Mouse (Mus musculus): ENCODE measurements at regions not wholly inside any gene's neighbourhood (a gene's known extent, or its start where the extent isn't known, plus 50 kb on each side); places are given as distances from the start of the nearest gene placed in this dataset.
A peak's percentile ranks its signal among the peaks of the same experiment; 100 is the strongest.

GRCm38 (mm10) chr5:81878563-81878962, 858.6 kb downstream of the Adgrl3 start:
- no peak for ATAC-seq (ENCODE audit: insufficient number of reproducible peaks, low FRiP score, low TSS enrichment, low read depth)
- Histone ChIP-seq H3K27ac (no peak overlapping the region), H3K9ac (no peak overlapping the region), H3K27me3 (no peaks in the 10 kb centered on the region), H3K36me3 (no peaks in the 10 kb centered on the region), H3K4me3 (no peak overlapping the region), H3K9me3 (no peaks in the 10 kb centered on the region), H3K4me1 (no peaks in the 10 kb centered on the region), H3K4me2 (no peak overlapping the region)
- WGBS: 59% methylated on average over 3 of the region's 3 CpGs

- H3K4me2 ChIP-seq: no peak overlapping the region
- no peak for ATAC-seq (ENCODE audit: insufficient number of reproducible peaks, low FRiP score, low TSS enrichment, low read depth)
- 51% methylated on average over 6 of the region's 6 CpGs for WGBS
- no peak overlapping the region for H3K9ac ChIP-seq
- no peaks in the 10 kb centered on the region for H3K27me3 ChIP-seq
- no peak overlapping the region for H3K4me3 ChIP-seq
- H3K27ac ChIP-seq: no peak overlapping the region
- H3K4me1 ChIP-seq: no peaks in the 10 kb centered on the region
- H3K9me3 ChIP-seq: no peaks in the 10 kb centered on the region
- no peaks in the 10 kb centered on the region for H3K36me3 ChIP-seq
Measured at GRCm38 (mm10) chr5:81893358-81893757, 873.4 kb downstream of the Adgrl3 start.

GRCm38 (mm10) chr5:81909368-81909767, 889.4 kb downstream of the Adgrl3 start:
- Histone ChIP-seq H3K9me3 (no peaks in the 10 kb centered on the region), H3K4me2 (no peak overlapping the region), H3K9ac (no peak overlapping the region), H3K4me1 (no peaks in the 10 kb centered on the region), H3K27ac (no peak overlapping the region), H3K36me3 (no peaks in the 10 kb centered on the region), H3K4me3 (no peak overlapping the region), H3K27me3 (no peaks in the 10 kb centered on the region)
- ATAC-seq (ENCODE audit: insufficient number of reproducible peaks, low FRiP score, low TSS enrichment, low read depth): no peak
- WGBS: 56% methylated on average over 6 of the region's 6 CpGs

DNA sequence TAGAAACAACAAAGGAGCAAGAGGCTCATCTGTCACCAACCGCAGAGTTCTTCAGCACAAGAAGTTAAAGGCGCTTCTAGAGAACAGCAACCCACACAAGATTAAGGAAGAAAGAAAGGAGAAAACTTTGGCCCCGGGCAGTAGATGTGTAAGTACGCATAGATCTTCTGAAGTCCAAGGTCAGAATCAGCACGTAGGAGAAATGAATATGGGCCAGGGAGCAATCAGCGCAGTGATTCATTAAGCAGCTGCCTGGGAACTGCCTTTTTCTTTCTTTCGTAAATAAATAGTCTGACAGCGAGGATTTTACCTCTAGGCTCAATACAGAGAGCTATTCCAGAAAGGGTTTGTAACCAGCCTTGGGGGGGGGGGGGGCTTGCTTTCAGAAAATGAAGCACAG, 890.0 kb downstream of the Adgrl3 start:
- ATAC-seq (ENCODE audit: insufficient number of reproducible peaks, low FRiP score, low TSS enrichment, low read depth): no peak
- WGBS: 58% methylated on average over 8 of the region's 8 CpGs
- Histone ChIP-seq H3K4me3 (no peak overlapping the region), H3K4me2 (no peak overlapping the region), H3K9me3 (no peaks in the 10 kb centered on the region), H3K27ac (no peak overlapping the region), H3K9ac (no peak overlapping the region), H3K36me3 (no peaks in the 10 kb centered on the region), H3K27me3 (no peaks in the 10 kb centered on the region), H3K4me1 (no peaks in the 10 kb centered on the region)

DNA sequence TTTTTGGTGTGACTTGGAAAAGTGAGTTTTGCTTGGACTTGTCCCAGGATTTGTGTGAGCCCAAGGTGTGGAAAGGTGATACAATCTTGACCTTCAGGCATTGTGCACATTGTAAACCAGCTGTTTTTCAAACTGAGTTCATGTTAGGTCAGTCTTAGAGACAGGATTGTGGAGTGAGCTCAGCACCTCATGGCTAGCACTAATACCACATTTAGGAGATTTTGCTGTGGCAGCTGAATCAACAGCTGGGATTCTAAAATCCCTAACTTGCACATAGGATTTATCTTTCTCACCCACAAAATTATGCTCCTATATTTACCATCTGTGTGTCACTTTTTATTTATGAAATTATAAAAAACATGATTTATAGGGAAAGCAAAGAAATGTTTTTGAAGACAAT, 896.7 kb downstream of the Adgrl3 start:
- H3K4me1 ChIP-seq: no peaks in the 10 kb centered on the region

DNA sequence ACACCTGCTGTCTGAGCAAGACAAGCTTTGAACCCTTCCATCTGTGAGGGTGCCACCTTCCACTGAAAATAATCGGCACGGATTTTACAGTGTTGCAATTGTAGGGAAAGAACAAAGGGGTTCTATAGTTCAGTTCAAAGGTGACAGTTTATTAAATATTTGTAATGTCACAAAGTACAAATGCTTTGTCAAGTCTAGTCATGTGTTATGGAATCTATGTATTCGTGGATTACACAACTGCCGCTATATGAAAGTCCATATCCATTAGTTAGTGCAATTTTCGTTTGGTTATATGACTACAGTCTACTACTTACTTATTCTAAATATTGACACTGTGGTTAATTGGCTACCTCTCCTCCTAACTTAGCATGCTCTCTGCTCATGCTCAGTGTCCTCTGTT, 920.9 kb downstream of the Adgrl3 start:
- Histone ChIP-seq H3K27ac (no peak overlapping the region), H3K27me3 (no peaks in the 10 kb centered on the region), H3K4me1 (no peaks in the 10 kb centered on the region), H3K9me3 (no peaks in the 10 kb centered on the region), H3K4me2 (no peak overlapping the region), H3K4me3 (no peak overlapping the region), H3K36me3 (no peaks in the 10 kb centered on the region), H3K9ac (no peak overlapping the region)
- 86% methylated on average over 5 of the region's 5 CpGs for WGBS
- no peak for ATAC-seq (ENCODE audit: insufficient number of reproducible peaks, low FRiP score, low TSS enrichment, low read depth)

More for the DNA sequence above, 896.7 kb downstream of the Adgrl3 start:
- Histone ChIP-seq H3K27me3 (no peaks in the 10 kb centered on the region), H3K4me3 (no peak overlapping the region), H3K9ac (no peak overlapping the region), H3K9me3 (no peaks in the 10 kb centered on the region), H3K4me2 (no peak overlapping the region), H3K36me3 (no peaks in the 10 kb centered on the region), H3K27ac (no peak overlapping the region)
- no peak for ATAC-seq (ENCODE audit: insufficient number of reproducible peaks, low FRiP score, low TSS enrichment, low read depth)

DNA sequence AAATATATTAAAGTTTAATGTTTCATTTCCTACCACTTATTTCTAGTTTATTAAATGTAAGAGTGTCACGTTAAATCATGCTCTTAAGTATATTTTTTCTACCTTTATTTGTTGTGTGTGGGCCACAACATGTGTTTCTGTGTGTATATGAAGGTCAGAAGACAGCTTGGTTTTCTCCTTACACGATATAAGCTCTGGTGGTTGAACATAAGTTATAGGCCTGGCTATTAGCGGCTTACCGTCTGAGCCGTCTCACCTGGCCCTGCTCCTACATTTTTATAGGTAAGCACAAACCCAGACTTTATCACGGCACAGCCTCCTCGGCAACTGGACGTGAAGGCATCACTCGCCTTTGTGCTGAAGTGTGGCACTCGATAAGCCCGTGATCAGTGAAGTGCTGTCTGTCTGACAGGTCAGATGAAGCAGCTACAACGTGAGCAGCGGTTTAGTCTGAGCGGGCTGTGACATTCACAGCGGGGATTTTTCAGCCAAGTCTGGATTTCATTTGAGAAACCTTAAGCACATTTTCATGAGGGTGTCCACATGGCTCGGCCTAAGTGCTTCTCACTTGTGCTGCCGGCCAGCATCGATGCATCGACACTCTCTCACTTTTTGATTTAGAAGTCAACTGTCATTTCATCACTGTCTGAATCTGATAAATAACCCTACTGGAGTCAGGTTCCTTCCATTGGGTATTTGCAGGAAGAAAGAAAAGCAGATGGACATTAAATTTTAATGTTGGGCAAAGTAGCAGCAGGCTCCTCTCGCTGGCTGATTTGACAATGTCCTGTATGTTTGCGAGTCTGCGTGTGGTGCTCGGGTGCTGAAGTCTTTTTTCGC, 950.0 kb downstream of the Adgrl3 start:
- no peak overlapping the region for H3K27ac ChIP-seq
- 45% methylated on average over 24 of the region's 24 CpGs for WGBS
- 0 out of 2 replicates have a peak overlapping the region, but pooled peaks have one; percentile 22 for H3K4me2 ChIP-seq

GRCm38 (mm10) chr5:81970525-81971011, 950.6 kb downstream of the Adgrl3 start:
- H3K4me2 ChIP-seq: no peak overlapping the region
- H3K9ac ChIP-seq: no peak overlapping the region
- 74% methylated on average over 8 of the region's 8 CpGs for WGBS
- H3K36me3 ChIP-seq: no peaks in the 10 kb centered on the region
- H3K27me3 ChIP-seq: no peaks in the 10 kb centered on the region
- H3K27ac ChIP-seq: no peak overlapping the region
- ATAC-seq (ENCODE audit: insufficient number of reproducible peaks, low FRiP score, low TSS enrichment, low read depth): no peak
- no peak overlapping the region for H3K4me3 ChIP-seq
- 0 out of 2 replicates have a peak, but pooled peaks cover 4% of the 10 kb centered on the region for H3K4me1 ChIP-seq
- H3K9me3 ChIP-seq: no peaks in the 10 kb centered on the region

More for the DNA sequence above, 950.0 kb downstream of the Adgrl3 start:
- no peak overlapping the region for H3K4me3 ChIP-seq
- 0 out of 2 replicates have a peak, but pooled peaks cover 4% of the 10 kb centered on the region for H3K4me1 ChIP-seq
- no peak overlapping the region for H3K9ac ChIP-seq
- H3K27me3 ChIP-seq: no peaks in the 10 kb centered on the region
- H3K36me3 ChIP-seq: no peaks in the 10 kb centered on the region
- no peak for ATAC-seq (ENCODE audit: insufficient number of reproducible peaks, low FRiP score, low TSS enrichment, low read depth)
- H3K9me3 ChIP-seq: no peaks in the 10 kb centered on the region

DNA sequence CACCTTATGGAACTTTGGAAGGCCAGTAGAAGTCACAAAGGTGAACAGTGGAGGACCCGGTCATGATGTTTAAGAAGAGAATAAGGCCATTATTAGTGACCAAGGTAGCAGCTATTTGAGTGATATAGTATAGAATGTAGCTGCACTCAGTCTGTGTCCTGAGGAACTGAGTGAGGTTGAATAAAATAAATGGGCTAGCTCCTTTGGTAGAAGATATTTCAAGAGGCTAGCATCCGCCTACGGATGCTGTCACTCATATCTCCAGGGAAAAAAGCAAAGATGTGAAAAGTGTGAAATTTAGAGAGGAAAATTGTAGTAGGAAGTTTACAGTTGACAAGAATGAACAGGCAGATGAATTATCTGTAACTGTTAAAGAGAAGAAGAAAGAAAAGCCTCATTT, 956.6 kb downstream of the Adgrl3 start:
- H3K4me3 ChIP-seq: no peak overlapping the region
- no peaks in the 10 kb centered on the region for H3K27me3 ChIP-seq
- H3K36me3 ChIP-seq: no peaks in the 10 kb centered on the region
- no peak overlapping the region for H3K9ac ChIP-seq
- no peak overlapping the region for H3K4me2 ChIP-seq
- no peaks in the 10 kb centered on the region for H3K9me3 ChIP-seq
- WGBS: 94% methylated on average over 3 of the region's 3 CpGs
- no peak for ATAC-seq (ENCODE audit: insufficient number of reproducible peaks, low FRiP score, low TSS enrichment, low read depth)
- H3K27ac ChIP-seq: no peak overlapping the region
- H3K4me1 ChIP-seq: no peaks in the 10 kb centered on the region

GRCm38 (mm10) chr5:81983351-81983750, 963.4 kb downstream of the Adgrl3 start:
- no peaks in the 10 kb centered on the region for H3K4me1 ChIP-seq
- no peak for ATAC-seq (ENCODE audit: insufficient number of reproducible peaks, low FRiP score, low TSS enrichment, low read depth)
- H3K4me2 ChIP-seq: no peak overlapping the region
- H3K4me3 ChIP-seq: no peak overlapping the region
- no peak overlapping the region for H3K27ac ChIP-seq
- no peak overlapping the region for H3K9ac ChIP-seq
- WGBS: 83% methylated on average over 4 of the region's 4 CpGs
- H3K36me3 ChIP-seq: no peaks in the 10 kb centered on the region
- H3K27me3 ChIP-seq: no peaks in the 10 kb centered on the region
- no peaks in the 10 kb centered on the region for H3K9me3 ChIP-seq

DNA sequence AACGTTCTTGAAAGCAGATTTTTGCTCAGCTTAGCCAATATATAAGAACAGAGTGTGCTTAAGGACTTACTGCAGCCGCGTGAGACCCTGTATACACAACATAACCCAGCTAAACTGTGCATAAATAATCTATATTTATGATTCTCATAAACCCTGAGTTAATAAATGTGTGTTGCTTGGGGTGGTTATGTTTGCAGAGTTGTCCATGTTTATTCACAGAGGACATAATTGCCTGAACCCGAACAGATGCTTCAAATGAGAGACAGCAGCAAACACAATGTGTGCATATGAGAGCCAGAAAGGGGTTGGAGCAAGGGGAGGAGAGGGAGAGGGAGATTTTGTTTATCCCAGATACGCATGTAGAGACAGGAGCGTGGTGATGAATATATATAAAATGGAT, 968.1 kb downstream of the Adgrl3 start:
- H3K4me3 ChIP-seq: no peak overlapping the region
- no peak overlapping the region for H3K4me2 ChIP-seq
- no peak for ATAC-seq (ENCODE audit: insufficient number of reproducible peaks, low FRiP score, low TSS enrichment, low read depth)
- no peaks in the 10 kb centered on the region for H3K27me3 ChIP-seq
- H3K9me3 ChIP-seq: no peaks in the 10 kb centered on the region
- no peaks in the 10 kb centered on the region for H3K4me1 ChIP-seq
- H3K36me3 ChIP-seq: no peaks in the 10 kb centered on the region
- H3K27ac ChIP-seq: no peak overlapping the region
- H3K9ac ChIP-seq: no peak overlapping the region
- 73% methylated on average over 6 of the region's 6 CpGs for WGBS

DNA sequence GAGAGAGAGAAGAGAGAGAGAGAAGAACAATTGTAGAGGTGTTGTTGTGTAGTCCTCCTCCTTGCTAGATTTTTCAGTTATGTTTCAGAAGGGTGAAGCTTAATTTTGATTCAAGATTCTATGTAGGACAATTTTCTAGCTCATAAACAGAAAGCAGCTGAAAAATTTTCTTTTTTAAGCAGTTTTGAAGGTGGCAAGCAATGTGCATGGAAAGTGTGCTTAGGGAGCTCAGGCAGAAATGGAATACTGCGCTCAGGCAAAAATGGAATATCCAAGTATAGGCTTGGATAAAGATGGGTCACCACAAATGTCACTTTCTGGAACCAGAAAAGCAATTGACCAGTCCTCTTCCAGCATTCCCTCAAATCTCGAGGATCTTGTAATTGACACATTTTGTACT, 988.0 kb downstream of the Adgrl3 start:
- H3K4me3 ChIP-seq: no peak overlapping the region
- H3K4me1 ChIP-seq: no peaks in the 10 kb centered on the region
- no peaks in the 10 kb centered on the region for H3K36me3 ChIP-seq
- no peak for ATAC-seq (ENCODE audit: insufficient number of reproducible peaks, low FRiP score, low TSS enrichment, low read depth)
- no peak overlapping the region for H3K9ac ChIP-seq
- no peak overlapping the region for H3K27ac ChIP-seq
- H3K27me3 ChIP-seq: no peaks in the 10 kb centered on the region
- 84% methylated on average over 2 of the region's 2 CpGs for WGBS
- no peaks in the 10 kb centered on the region for H3K9me3 ChIP-seq
- no peak overlapping the region for H3K4me2 ChIP-seq

Measured in limb, embryonic 15.5 days (tissue).